13 mouse cellular contexts compared by ENCODE assay signal in the genomic region with DNA sequence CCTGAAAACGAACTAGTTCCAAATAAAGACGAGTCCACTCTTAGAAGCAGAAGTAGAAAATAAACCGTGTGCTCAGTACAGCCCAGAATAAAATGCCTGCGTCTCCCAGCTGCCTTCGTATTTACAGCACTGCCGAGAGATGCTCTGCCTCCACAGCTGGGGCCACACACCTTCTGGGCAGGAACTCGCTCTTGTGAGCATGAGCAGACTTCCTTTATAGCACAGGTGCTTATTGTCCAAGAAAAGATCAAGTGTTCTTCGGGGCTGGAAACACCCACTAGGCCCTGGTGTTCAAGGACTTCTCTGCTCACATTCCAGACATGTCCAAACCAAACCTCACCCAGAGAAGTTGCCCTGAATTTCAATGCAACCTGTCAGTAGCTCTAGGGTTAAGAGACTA.
DNase-seq lines count a peak whose midpoint lies in the region.
"Had no signal": no experiment of that assay in that cellular context is flagged by ENCODE, and none has a peak within 500 bp of the region (broad histone marks: within the 10 kb centered on the region; RNA-seq: fewer than 3 reads in every experiment).

No protein-coding gene starts in this region.

- DNase-seq in right cerebral cortex, adult 18-20 months = peak; percentile 35
- DNase-seq in right cerebral cortex, postnatal 10 days (ENCODE audit: low spot score in 2 of 2) = no peak
- peak; percentile 59 for DNase-seq in brain, adult 2 months (ENCODE audit: low read depth, low spot score)
- peak; percentile 30 for DNase-seq in lung, postnatal 10 days
- peak; percentile 16 for DNase-seq in thymus, postnatal 25 days
- no peak for DNase-seq in testis, postnatal 14 days (ENCODE audit: low spot score)
- no peak for DNase-seq in adrenal gland, adult (ENCODE audit: inconsistent age in 2 of 2, low spot score in 1 of 2)
- DNase-seq: adrenal gland, postnatal 25 days; cerebellum, adult 2 months; gastrocnemius, adult 2 months; heart, adult 11 months; heart, postnatal 36 days; right cerebral cortex, postnatal 4 days had no signal

Comparison
In these comparisons a context has a peak if more than half of its experiments do, and no peak if none do; other contexts are left out.
1. DNase-seq: peak in right cerebral cortex, adult 18-20 months (single experiment), brain, adult 2 months (single experiment), lung, postnatal 10 days (single experiment) and thymus, postnatal 25 days (single experiment); none in right cerebral cortex, postnatal 10 days (0 of 2), testis, postnatal 14 days (single experiment) and adrenal gland, adult (0 of 2).